Mouse (Mus musculus): ENCODE measurements at regions not wholly inside any gene's neighbourhood (a gene's known extent, or its start where the extent isn't known, plus 50 kb on each side); places are given as distances from the start of the nearest gene placed in this dataset.

GRCm38 (mm10) chr5:120007738-120008137, 108.5 kb upstream of the Rbm19 start:
- DNase-seq (ENCODE audit: low spot score) (no peak), ATAC-seq (ENCODE audit: low FRiP score, low read depth) (no peak)
- Histone ChIP-seq H3K4me2 (replicated peaks; ENCODE audit: low read depth, low read length, severe bottlenecking) (no peak overlapping the region), H3K9me3 (ENCODE audit: control insufficient read depth, low read length) (no peaks in the 10 kb centered on the region), H3K4me1 (ENCODE audit: control insufficient read depth, insufficient read depth, low read length) (no peaks in the 10 kb centered on the region), H3K4me3 (replicated peaks; ENCODE audit: low read length) (no peak overlapping the region), H3K27ac (replicated peaks; ENCODE audit: low read depth, low read length) (no peak overlapping the region), H3K36me3 (ENCODE audit: control insufficient read depth, insufficient read depth, low read length) (no peaks in the 10 kb centered on the region), H3K9ac (ENCODE audit: low read depth, low read length, severe bottlenecking) (no peak overlapping the region), H3K27me3 (ENCODE audit: control insufficient read depth, insufficient read depth, low read length) (no peaks in the 10 kb centered on the region)
- WGBS, result 61% methylated on average over 6 of the region's 6 CpGs
- TF ChIP-seq POLR2A (IDR thresholded peaks at IDR 0.05; ENCODE audit: borderline replicate concordance, extremely low read depth, insufficient read depth, insufficient read length), result no peak

GRCm38 (mm10) chr5:120008306-120008705, 108.0 kb upstream of the Rbm19 start:
- no peak overlapping the region for H3K27ac ChIP-seq (replicated peaks; ENCODE audit: low read depth, low read length)

DNA sequence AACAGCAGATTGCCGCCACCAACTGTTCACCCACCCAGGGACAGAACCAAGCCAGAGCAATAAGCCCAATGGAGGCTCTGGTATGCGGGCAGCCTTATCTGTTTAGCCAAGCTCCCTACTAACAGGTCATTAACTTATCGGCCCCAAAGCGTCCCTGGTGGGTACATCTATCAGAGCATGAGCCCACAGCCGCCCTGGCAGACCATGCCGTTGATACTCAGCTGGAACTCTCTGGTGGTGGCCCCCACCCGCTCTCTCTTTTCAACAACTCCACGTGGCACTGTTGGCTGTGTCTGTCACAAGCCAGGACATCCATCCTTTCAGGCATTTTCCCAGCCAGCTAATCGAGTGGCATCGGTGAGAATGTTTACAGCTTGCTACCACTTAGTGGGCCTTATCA, 100.8 kb upstream of the Rbm19 start:
- ATAC-seq (ENCODE audit: low FRiP score, low read depth), result no peak
- Histone ChIP-seq H3K9ac (ENCODE audit: low read depth, low read length, severe bottlenecking) (no peak overlapping the region), H3K4me1 (ENCODE audit: control insufficient read depth, insufficient read depth, low read length) (no peaks in the 10 kb centered on the region), H3K9me3 (ENCODE audit: control insufficient read depth, low read length) (no peaks in the 10 kb centered on the region), H3K27me3 (ENCODE audit: control insufficient read depth, insufficient read depth, low read length) (no peaks in the 10 kb centered on the region), H3K4me2 (replicated peaks; ENCODE audit: low read depth, low read length, severe bottlenecking) (no peak overlapping the region), H3K27ac (replicated peaks; ENCODE audit: low read depth, low read length) (no peak overlapping the region), H3K36me3 (ENCODE audit: control insufficient read depth, insufficient read depth, low read length) (no peaks in the 10 kb centered on the region), H3K4me3 (replicated peaks; ENCODE audit: low read length) (no peak overlapping the region)
- WGBS, result 64% methylated on average over 10 of the region's 10 CpGs
- no peak for TF ChIP-seq POLR2A (IDR thresholded peaks at IDR 0.05; ENCODE audit: borderline replicate concordance, extremely low read depth, insufficient read depth, insufficient read length)
- DNase-seq (ENCODE audit: low spot score), result no peak

More at GRCm38 (mm10) chr5:120008306-120008705, 108.0 kb upstream of the Rbm19 start:
- Histone ChIP-seq H3K4me1 (ENCODE audit: control insufficient read depth, insufficient read depth, low read length) (no peaks in the 10 kb centered on the region), H3K9ac (ENCODE audit: low read depth, low read length, severe bottlenecking) (no peak overlapping the region), H3K4me2 (replicated peaks; ENCODE audit: low read depth, low read length, severe bottlenecking) (no peak overlapping the region), H3K9me3 (ENCODE audit: control insufficient read depth, low read length) (no peaks in the 10 kb centered on the region), H3K27me3 (ENCODE audit: control insufficient read depth, insufficient read depth, low read length) (no peaks in the 10 kb centered on the region), H3K4me3 (replicated peaks; ENCODE audit: low read length) (no peak overlapping the region), H3K36me3 (ENCODE audit: control insufficient read depth, insufficient read depth, low read length) (no peaks in the 10 kb centered on the region)
- ATAC-seq (ENCODE audit: low FRiP score, low read depth) (no peak), DNase-seq (ENCODE audit: low spot score) (no peak)
- no peak for TF ChIP-seq POLR2A (IDR thresholded peaks at IDR 0.05; ENCODE audit: borderline replicate concordance, extremely low read depth, insufficient read depth, insufficient read length)
- WGBS, result 21% methylated on average over 9 of the region's 9 CpGs

GRCm38 (mm10) chr5:120018126-120018525, 98.1 kb upstream of the Rbm19 start:
- Histone ChIP-seq H3K27ac (replicated peaks; ENCODE audit: low read depth, low read length) (no peak overlapping the region), H3K9ac (ENCODE audit: low read depth, low read length, severe bottlenecking) (no peak overlapping the region), H3K4me1 (ENCODE audit: control insufficient read depth, insufficient read depth, low read length) (no peaks in the 10 kb centered on the region), H3K27me3 (ENCODE audit: control insufficient read depth, insufficient read depth, low read length) (no peaks in the 10 kb centered on the region), H3K36me3 (ENCODE audit: control insufficient read depth, insufficient read depth, low read length) (no peaks in the 10 kb centered on the region), H3K4me3 (replicated peaks; ENCODE audit: low read length) (no peak overlapping the region), H3K9me3 (ENCODE audit: control insufficient read depth, low read length) (no peaks in the 10 kb centered on the region), H3K4me2 (replicated peaks; ENCODE audit: low read depth, low read length, severe bottlenecking) (no peak overlapping the region)
- WGBS, result 90% methylated on average over 2 of the region's 2 CpGs
- TF ChIP-seq POLR2A (IDR thresholded peaks at IDR 0.05; ENCODE audit: borderline replicate concordance, extremely low read depth, insufficient read depth, insufficient read length), result no peak
- DNase-seq (ENCODE audit: low spot score) (no peak), ATAC-seq (ENCODE audit: low FRiP score, low read depth) (no peak)

DNA sequence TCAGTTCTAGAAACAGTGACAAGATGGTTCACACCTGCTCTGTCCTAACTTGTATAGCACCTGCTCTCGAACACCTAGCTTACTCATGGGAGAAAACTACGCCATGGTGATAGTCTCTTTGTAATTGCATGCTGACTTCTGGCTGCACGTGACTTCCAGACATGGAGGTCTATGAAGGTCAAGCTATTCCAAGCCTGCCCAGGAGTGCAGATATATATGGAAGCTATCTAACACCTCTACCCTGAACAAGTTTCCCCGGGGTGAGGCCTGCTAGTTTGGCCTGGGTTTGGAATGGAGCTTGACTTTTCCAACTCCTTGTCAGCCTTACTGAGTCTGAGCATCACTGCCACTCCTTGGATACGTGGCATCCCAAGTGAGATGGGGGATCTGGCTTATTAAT, 95.5 kb upstream of the Rbm19 start:
- no peaks in the 10 kb centered on the region for H3K27me3 ChIP-seq (ENCODE audit: control insufficient read depth, insufficient read depth, low read length)
- H3K27ac ChIP-seq (replicated peaks; ENCODE audit: low read depth, low read length), result no peak overlapping the region
- no peak for DNase-seq (ENCODE audit: low spot score)
- H3K36me3 ChIP-seq (ENCODE audit: control insufficient read depth, insufficient read depth, low read length), result no peaks in the 10 kb centered on the region
- WGBS, result 81% methylated on average over 5 of the region's 5 CpGs
- ATAC-seq (ENCODE audit: low FRiP score, low read depth), result no peak
- no peak overlapping the region for H3K4me2 ChIP-seq (replicated peaks; ENCODE audit: low read depth, low read length, severe bottlenecking)
- no peaks in the 10 kb centered on the region for H3K9me3 ChIP-seq (ENCODE audit: control insufficient read depth, low read length)
- H3K9ac ChIP-seq (ENCODE audit: low read depth, low read length, severe bottlenecking), result no peak overlapping the region
- no peak overlapping the region for H3K4me3 ChIP-seq (replicated peaks; ENCODE audit: low read length)
- H3K4me1 ChIP-seq (ENCODE audit: control insufficient read depth, insufficient read depth, low read length), result peaks cover 9% of the 10 kb centered on the region
- TF ChIP-seq POLR2A (IDR thresholded peaks at IDR 0.05; ENCODE audit: borderline replicate concordance, extremely low read depth, insufficient read depth, insufficient read length), result no peak

DNA sequence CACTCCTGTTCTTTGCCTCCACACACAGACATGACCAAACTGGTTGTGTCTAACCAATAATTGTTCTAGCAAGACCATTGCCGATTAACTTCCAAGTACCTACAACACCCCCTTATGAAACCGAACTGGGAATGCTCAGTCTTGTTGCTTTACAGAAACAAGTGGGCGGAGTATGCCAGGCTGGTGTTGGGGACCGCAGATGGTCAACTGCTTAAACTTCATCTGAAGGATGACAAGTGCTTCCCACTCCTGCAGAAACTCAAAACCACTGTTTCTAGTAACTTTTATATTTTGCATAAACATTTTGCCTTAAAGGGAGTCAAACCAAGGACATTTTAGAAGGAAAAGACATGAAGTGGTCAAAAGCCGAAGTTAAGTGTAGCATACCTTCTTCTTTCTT, 94.0 kb upstream of the Rbm19 start:
- 93% methylated on average over 5 of the region's 5 CpGs for WGBS
- H3K4me3 ChIP-seq (replicated peaks; ENCODE audit: low read length), result no peak overlapping the region
- H3K36me3 ChIP-seq (ENCODE audit: control insufficient read depth, insufficient read depth, low read length), result no peaks in the 10 kb centered on the region
- H3K27me3 ChIP-seq (ENCODE audit: control insufficient read depth, insufficient read depth, low read length), result no peaks in the 10 kb centered on the region
- no peak for TF ChIP-seq POLR2A (IDR thresholded peaks at IDR 0.05; ENCODE audit: borderline replicate concordance, extremely low read depth, insufficient read depth, insufficient read length)
- H3K9me3 ChIP-seq (ENCODE audit: control insufficient read depth, low read length), result no peaks in the 10 kb centered on the region
- DNase-seq (ENCODE audit: low spot score) (no peak), ATAC-seq (ENCODE audit: low FRiP score, low read depth) (no peak)
- no peak overlapping the region for H3K9ac ChIP-seq (ENCODE audit: low read depth, low read length, severe bottlenecking)
- no peak overlapping the region for H3K4me2 ChIP-seq (replicated peaks; ENCODE audit: low read depth, low read length, severe bottlenecking)
- H3K4me1 ChIP-seq (ENCODE audit: control insufficient read depth, insufficient read depth, low read length), result peaks cover 9% of the 10 kb centered on the region
- no peak overlapping the region for H3K27ac ChIP-seq (replicated peaks; ENCODE audit: low read depth, low read length)
